Comparison of ENCODE assay signal across 30 mouse cellular contexts in the genomic region with DNA sequence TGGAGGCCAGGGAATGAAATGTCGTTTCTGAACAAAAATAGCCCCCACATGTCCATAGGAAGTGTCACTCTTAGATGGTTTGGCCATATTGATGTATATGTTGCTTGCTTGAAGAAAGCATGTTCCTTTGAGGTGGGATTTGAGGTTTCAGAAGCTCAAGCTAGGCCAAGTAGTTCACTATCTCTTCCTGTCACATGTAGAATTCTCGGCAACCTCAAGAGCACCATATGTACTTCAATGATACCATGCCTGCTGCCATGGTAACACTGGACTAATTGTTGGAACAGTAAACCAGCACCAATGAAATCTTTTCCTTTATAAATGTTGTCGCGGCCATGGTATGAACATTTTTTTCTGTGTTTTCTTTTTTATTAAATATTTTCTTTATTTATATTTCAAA.
"Had no signal": no experiment of that assay in that cellular context is flagged by ENCODE, and none has a peak within 500 bp of the region (broad histone marks: within the 10 kb centered on the region; RNA-seq: fewer than 3 reads in every experiment).

No protein-coding gene starts in this region.

- H3K27ac ChIP-seq: limb, embryonic 12.5 days; limb, embryonic 13.5 days; limb, embryonic 15.5 days; liver, embryonic 12.5 days; liver, embryonic 13.5 days; liver, embryonic 14.5 days; liver, embryonic 15.5 days; lung, embryonic 15.5 days; macrophage; midbrain, embryonic 10.5 days; midbrain, embryonic 12.5 days; midbrain, embryonic 13.5 days; midbrain, embryonic 15.5 days had no signal

- H3K4me3 ChIP-seq: limb, embryonic 12.5 days; limb, embryonic 13.5 days; limb, embryonic 15.5 days; liver, embryonic 12.5 days; liver, embryonic 13.5 days; liver, embryonic 15.5 days; lung, embryonic 15.5 days; megakaryocyte, embryonic 14.5 days; midbrain, embryonic 10.5 days; midbrain, embryonic 12.5 days; midbrain, embryonic 13.5 days; midbrain, embryonic 15.5 days; myocyte had no signal

- H3K9ac ChIP-seq: limb, embryonic 12.5 days; limb, embryonic 13.5 days; limb, embryonic 15.5 days; liver, embryonic 12.5 days; liver, embryonic 13.5 days; liver, embryonic 14.5 days; liver, embryonic 15.5 days; liver, postnatal 0 days; lung, embryonic 14.5 days; lung, embryonic 15.5 days; midbrain, embryonic 12.5 days; midbrain, embryonic 13.5 days; midbrain, embryonic 15.5 days had no signal

- H3K4me1 ChIP-seq: limb, embryonic 12.5 days; limb, embryonic 13.5 days; limb, embryonic 15.5 days; liver, embryonic 12.5 days; liver, embryonic 13.5 days; liver, embryonic 15.5 days; lung, embryonic 15.5 days; megakaryocyte, embryonic 14.5 days; midbrain, embryonic 10.5 days; midbrain, embryonic 12.5 days; midbrain, embryonic 13.5 days; midbrain, embryonic 15.5 days had no signal

- H3K4me2 ChIP-seq: limb, embryonic 12.5 days; limb, embryonic 13.5 days; limb, embryonic 15.5 days; liver, embryonic 11.5 days; liver, embryonic 12.5 days; liver, embryonic 13.5 days; liver, embryonic 15.5 days; lung, embryonic 14.5 days; lung, embryonic 15.5 days; midbrain, embryonic 11.5 days; midbrain, embryonic 12.5 days; midbrain, embryonic 13.5 days; midbrain, embryonic 15.5 days had no signal

- H3K27me3 ChIP-seq: limb, embryonic 12.5 days; limb, embryonic 13.5 days; limb, embryonic 15.5 days; liver, embryonic 12.5 days; liver, embryonic 13.5 days; liver, embryonic 15.5 days; lung, embryonic 15.5 days; megakaryocyte, embryonic 14.5 days; midbrain, embryonic 12.5 days; midbrain, embryonic 13.5 days; midbrain, embryonic 15.5 days had no signal

- H3K9me3 ChIP-seq: limb, embryonic 12.5 days; limb, embryonic 13.5 days; limb, embryonic 15.5 days; liver, embryonic 12.5 days; liver, embryonic 13.5 days; liver, embryonic 15.5 days; lung, embryonic 15.5 days; megakaryocyte, embryonic 14.5 days; midbrain, embryonic 10.5 days; midbrain, embryonic 12.5 days; midbrain, embryonic 13.5 days; midbrain, embryonic 15.5 days had no signal

- H3K36me3 ChIP-seq: limb, embryonic 12.5 days; limb, embryonic 13.5 days; limb, embryonic 15.5 days; liver, embryonic 12.5 days; liver, embryonic 13.5 days; liver, embryonic 15.5 days; lung, embryonic 15.5 days; midbrain, embryonic 10.5 days; midbrain, embryonic 12.5 days; midbrain, embryonic 13.5 days; midbrain, embryonic 15.5 days had no signal

- ATAC-seq: liver, embryonic 12.5 days; liver, postnatal 0 days; lung, postnatal 0 days; midbrain, embryonic 13.5 days; midbrain, embryonic 15.5 days; midbrain, embryonic 16.5 days had no signal

- DNase-seq: left cerebral cortex, postnatal 4 days; liver; liver, embryonic 13.5 days; liver, postnatal 0 days; lung, adult 18-20 months; lung, adult 2 months; lung, embryonic 14.5 days; lung, postnatal 10 days; lung, postnatal 14 days; lung, postnatal 36 days; lung, postnatal 4 days; midbrain, embryonic 14.5 days had no signal
